ENCODE assay signal across 15 mouse cellular contexts in genomic region chr6:143648501-143648900, GRCm38 (mm10).
"Had no signal": no experiment of that assay in that cellular context is flagged by ENCODE, and none has a peak within 500 bp of the region (broad histone marks: within the 10 kb centered on the region; RNA-seq: fewer than 3 reads in every experiment).

No protein-coding gene starts in this region.

- H3K9me3 ChIP-seq: liver, embryonic 13.5 days; stomach, embryonic 15.5 days had no signal

- DNase-seq: kidney, adult 18-20 months; kidney, postnatal 10 days; layer of hippocampus, postnatal 36 days; liver, embryonic 13.5 days; lung, adult 2 months; lung, postnatal 14 days; right cerebral cortex, postnatal 25 days; spleen, adult 18-20 months; thymus, postnatal 25 days had no signal

- H3K36me3 ChIP-seq: liver, embryonic 13.5 days; midbrain, embryonic 13.5 days; stomach, embryonic 15.5 days had no signal

- H3K27ac ChIP-seq: left cerebral cortex, adult 2 months; liver, embryonic 13.5 days; macrophage; midbrain, embryonic 13.5 days; stomach, embryonic 15.5 days had no signal

- H3K27me3 ChIP-seq: liver, embryonic 13.5 days; midbrain, embryonic 13.5 days; stomach, embryonic 15.5 days had no signal

- ATAC-seq: inflammation-experienced regulatory T-cells, adult 6 months; intestine, embryonic 16.5 days; midbrain, embryonic 13.5 days had no signal

- H3K4me2 ChIP-seq: liver, embryonic 13.5 days; midbrain, embryonic 13.5 days; stomach, embryonic 15.5 days had no signal

- H3K4me3 ChIP-seq: left cerebral cortex, adult 2 months; liver, embryonic 13.5 days; midbrain, embryonic 13.5 days; stomach, embryonic 15.5 days had no signal

- H3K9ac ChIP-seq: liver, embryonic 13.5 days; midbrain, embryonic 13.5 days; stomach, embryonic 15.5 days had no signal

- H3K4me1 ChIP-seq: liver, embryonic 13.5 days; midbrain, embryonic 13.5 days; stomach, embryonic 15.5 days had no signal
